Mouse (Mus musculus) lung, postnatal 10 days (tissue): ENCODE results near the gene Olfr1396.
"Not testable (repeated sequence)": the region's sequence is repeated elsewhere in the genome, so short reads cannot be mapped to it uniquely, and the experiment has no call there.

Source experiments
- DNase-seq: peaks from one replicate; pipeline ENCODE4 v3.0.0; 2021

Olfr1396 gene

GRCm38 (mm10) chr11:49089735-49090507 is 24.8 kb downstream of the Olfr1396 start:
- DNase-seq: no peak

- no peak for DNase-seq
These were observed 25.6 kb downstream of the Olfr1396 start for GRCm38 (mm10) chr11:49088990-49089652.

DNA sequence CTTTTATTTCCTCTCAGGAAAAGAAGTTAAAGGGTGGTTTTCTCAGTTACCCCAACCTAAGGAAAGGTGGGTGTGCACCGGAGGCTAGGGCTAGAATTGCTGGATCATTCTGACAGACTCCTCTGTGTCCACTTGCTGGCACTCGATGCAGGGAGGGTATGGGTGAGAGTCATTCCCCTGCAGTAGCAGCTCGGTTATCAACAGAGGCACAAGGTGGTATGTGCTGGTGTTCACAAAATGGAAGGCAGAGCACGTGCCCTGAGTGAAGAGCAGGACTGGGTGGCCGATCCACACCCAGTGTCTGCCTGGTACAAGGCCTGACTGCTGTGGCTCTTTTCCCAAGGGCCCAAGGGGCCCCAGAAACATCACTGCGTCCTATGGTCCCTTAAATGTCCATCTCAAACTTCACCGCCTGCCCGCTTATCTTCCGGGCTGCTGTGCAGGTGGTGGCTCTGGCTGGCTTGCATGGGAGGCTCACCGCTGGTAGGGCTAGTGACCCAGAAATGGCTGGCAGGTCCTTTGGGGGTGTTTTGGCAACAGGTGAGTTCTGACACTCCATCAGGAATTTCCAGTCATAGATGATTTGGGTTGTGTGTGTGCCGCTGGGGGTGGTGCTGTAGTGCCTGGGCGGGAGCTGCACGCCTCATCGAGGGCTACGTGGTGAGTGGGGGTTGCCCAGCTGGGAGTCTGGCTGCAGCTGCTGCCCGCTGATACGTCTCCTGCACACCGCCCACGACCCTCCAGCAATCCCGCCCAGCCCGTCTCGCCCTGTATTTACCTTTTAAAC is 26.7 kb downstream of the Olfr1396 start:
- DNase-seq: peak; percentile 42

DNA sequence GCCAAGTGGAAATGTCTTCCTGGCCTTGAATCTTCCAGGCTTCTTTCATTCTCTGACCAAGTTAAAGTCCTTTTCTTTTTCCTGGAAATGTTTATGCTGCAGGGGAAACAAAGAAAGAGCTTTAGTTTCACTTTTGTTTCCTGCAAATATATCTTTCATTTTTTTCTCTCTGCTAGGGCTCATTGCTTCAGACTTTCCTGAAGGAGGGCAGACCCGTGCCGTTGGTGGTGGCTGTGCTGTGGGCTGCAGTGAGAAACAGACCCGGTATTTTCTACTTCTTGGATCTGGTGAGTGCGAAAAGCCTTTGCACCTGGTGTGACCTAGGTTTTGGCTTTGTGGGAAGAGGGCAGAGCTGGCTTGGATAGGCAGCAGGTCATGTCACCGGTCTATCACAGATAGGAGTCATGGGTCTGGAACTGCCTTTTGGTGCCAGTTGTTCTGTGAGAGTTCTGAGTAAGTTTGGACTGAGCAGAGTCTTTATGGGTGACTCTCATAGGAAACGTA is 27.8 kb downstream of the Olfr1396 start:
- no peak for DNase-seq

- DNase-seq: no peak
These were observed 29.8 kb downstream of the Olfr1396 start for GRCm38 (mm10) chr11:49084875-49085274.

DNA sequence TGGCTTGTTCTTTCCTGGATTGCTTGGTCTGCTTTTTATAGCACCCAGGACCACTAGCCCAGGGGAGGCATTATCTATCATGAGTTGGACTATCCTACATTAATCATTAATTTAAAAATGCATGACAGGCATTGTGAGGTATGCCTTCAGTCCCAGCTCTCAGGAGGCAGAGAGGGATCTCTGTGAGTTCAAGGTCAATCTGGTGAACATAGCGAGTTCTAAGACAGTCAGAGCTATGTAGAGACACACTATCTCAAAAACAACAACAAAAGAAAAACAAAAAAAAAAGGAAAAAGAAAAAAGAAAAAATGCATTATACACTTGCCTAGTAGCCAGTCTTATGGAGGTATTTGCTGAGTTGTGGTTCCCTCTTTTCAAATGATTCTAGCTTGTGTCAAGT is 30.3 kb downstream of the Olfr1396 start:
- DNase-seq: no peak

DNA sequence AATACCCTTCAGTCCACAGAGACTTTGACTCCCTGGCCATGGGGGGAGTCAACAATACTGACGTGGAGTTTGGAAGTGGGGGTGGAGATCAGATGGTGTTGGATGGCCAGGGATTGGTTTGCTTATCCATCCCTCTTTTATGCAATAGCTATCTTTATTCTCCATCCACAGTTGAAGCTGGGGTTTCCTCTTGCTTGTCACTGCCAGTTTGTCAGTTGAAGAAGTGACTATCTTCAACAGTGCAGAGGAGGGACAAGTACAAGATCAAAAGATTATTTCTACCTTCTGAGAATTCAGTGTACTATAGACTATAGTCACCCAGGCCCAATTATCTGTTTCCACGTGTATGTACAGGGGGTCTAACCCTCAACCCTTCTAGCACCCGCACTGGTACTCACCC is 30.9 kb downstream of the Olfr1396 start:
- no peak for DNase-seq

GRCm38 (mm10) chr11:49083146-49083545 is 31.5 kb downstream of the Olfr1396 start:
- DNase-seq: no peak

GRCm38 (mm10) chr11:49081886-49082285 is 32.8 kb downstream of the Olfr1396 start:
- DNase-seq: no peak

- DNase-seq: no peak
These were observed 33.3 kb downstream of the Olfr1396 start for GRCm38 (mm10) chr11:49081356-49081755.

DNA sequence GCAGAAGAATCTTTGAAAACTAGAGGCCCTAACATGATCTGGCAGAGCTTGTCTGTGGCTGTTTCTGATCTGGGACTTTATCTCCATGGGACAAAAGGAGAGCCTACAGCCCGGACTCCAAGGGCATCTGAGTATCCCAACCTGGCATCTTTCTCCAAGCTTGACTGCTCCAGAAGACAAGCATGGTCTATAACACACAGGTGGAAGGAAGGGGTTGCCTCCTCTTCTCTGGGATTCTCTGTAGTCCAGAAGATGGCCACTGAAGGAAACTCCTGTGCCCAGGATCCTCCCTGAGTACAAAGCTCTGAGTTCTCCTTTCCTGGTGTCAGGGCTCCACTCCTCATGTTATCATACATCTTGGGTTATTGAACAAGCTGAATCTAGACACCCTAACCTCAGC is 34.0 kb downstream of the Olfr1396 start:
- DNase-seq: no peak

GRCm38 (mm10) chr11:49078719-49079118 is 36.0 kb downstream of the Olfr1396 start:
- no peak for DNase-seq

DNA sequence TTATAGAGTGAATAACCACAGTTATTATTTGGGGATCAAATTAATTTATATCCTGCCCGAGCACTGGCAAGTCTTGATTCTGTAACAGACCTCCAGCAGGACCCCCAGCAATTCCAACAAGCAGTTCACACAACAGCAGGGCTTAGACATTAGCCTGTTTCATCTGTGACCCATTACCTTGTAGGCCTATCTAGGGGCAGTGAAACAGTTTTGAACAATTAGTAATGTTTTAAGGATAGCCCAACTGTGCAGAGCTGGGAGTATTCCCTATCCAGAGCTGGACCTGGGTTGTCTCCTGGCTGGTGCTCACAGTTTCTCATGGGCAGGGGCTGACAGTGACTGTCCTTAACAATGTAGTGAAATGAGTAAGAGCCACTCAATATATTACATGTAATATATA is 37.7 kb downstream of the Olfr1396 start:
- DNase-seq: no peak

DNA sequence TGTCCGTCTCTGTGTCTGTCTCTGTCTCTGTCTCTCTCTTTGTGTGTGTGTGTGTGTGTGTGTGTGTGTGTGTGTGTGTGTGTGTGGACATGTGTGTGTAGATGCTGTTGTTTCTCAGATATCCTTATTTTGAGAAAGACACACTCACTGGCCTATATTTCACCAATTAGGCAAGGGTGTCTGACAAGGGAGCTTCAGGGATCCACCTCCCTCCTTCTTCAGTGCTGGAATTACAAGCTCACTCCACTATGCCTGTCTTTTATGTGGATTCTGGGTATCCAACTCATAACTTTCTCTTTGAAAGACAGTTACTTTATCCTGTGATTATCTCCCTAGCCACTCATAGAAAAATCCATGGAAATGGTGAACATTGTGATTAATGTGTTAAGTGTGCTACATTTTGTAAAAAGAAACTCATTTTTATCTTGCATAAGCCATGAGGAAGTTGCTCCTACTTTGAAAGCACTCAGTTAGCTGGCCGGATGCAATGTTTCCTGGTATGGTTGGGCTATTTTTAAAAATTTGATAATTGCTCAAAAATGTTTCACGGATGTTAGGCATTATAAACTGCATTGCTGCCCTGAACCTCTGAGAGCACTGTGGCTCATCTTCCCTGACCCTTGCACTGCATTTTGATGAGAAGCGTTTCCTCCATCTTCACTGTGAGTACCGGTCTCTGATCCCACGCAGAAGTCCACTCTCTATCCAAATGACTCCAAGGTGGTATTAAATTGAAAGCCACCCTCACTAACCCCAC is 38.5 kb downstream of the Olfr1396 start, which contains the start of gene Ifi47:
Gene Ifi47, plus strand, starts transcription at position 587 of the 757 bp plus-strand sequence.
- DNase-seq: peak; percentile 43

- no peak for DNase-seq
These were observed 46.3 kb downstream of the Olfr1396 start for GRCm38 (mm10) chr11:49068358-49068757.

DNA sequence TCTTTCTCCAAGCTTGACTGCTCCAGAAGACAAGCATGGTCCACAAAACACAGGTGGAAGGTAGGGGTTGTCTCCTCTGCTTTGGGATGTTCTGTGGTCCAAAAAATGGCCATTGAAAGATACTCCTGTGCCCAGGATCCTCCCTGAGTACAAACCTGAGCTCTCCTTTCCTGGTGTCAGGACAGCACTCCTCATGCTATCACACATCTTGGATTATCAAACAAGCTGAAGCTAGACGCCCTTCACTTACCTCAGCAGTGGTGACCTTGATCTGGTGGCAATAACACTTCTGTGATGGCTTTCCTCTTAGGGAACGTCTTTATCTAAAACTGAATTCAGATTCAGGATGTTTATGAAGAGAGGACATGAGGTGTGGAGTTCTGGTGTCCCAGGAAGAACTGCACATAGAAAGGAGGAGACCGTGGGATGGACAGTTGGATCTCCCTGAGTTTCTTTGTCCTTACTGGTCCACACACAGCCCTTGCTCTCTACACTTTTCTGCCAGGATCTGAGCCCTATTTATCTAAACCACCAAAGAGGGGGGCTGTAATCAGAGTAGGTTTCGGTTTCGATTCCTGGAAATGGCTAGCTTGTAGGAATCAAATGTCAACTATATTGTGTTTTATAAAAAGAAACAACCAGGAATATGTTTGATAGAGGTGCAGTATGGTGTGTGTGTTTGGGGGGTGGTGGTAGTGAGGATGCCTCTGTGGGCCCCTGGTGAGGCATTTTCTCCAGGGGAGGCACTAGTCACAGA is 50.8 kb downstream of the Olfr1396 start, which contains the start of gene Tgtp2:
Gene Tgtp2, minus strand, starts transcription at position 494 of the 757 bp plus-strand sequence.
- not testable (repeated sequence) for DNase-seq

DNA sequence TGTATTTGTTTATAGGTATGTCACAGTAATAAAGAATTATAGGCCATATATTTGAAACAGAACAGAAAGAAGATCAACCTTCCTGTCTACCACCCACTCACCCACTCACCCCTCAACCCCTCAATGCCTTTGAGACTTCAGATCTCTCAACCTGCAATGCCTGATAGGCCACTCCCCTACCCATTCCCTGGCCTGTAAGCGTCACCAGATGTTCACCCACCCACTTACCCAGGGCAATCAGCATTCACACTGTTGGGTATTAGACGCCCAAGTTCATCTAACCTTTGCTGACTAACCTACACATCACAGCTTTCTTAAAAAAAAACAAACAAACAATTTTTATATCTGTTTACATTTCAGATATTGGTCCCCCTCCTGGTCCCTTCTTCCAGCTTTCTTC is 52.8 kb downstream of the Olfr1396 start:
- not testable (repeated sequence) for DNase-seq

GRCm38 (mm10) chr11:49060061-49060460 is 54.6 kb downstream of the Olfr1396 start:
- DNase-seq: not testable (repeated sequence)
